Mouse (Mus musculus) brown adipose tissue, adult 24 weeks (tissue): ENCODE measurements around the gene Ovol1. TPM values are rescaled to one million over a fixed set of nuclear protein-coding genes. Genes with fewer than 3 reads are reported as not detected.
A peak's percentile ranks its signal among the peaks of the same experiment; 100 is the strongest.

ENCODE experiments used
- H3K27ac ChIP-seq: fragments of 200-500 bp; replicated peaks from 2 replicates; pipeline ENCODE4 v1.5.1; 2012; ENCODE audit warnings: low read depth, mild to moderate bottlenecking, low read length
- H3K4me1 ChIP-seq: fragments of 200-500 bp; 2 replicates; pipeline ENCODE4 v1.6.1; 2012; ENCODE audit warnings: low read length, mixed read lengths; ENCODE audit not compliant: control insufficient read depth, insufficient read depth, insufficient read length
- H3K4me3 ChIP-seq: fragments of 200-500 bp; 2 replicates; pipeline ENCODE4 v1.5.1; 2012; ENCODE audit warnings: low read depth, mild to moderate bottlenecking, low read length, moderate library complexity; ENCODE audit not compliant: insufficient read depth
- polyA plus RNA-seq: library from polyadenylated mRNA; stranded (reverse); fragments of >200 nt; gene quantifications from 2 replicates; pipeline ENCODE4 v1.2.4, GENCODE M21; 2012; ENCODE audit not compliant: missing spikeins, insufficient read depth, insufficient read length

The Ovol1 gene
- polyA plus RNA-seq, 1 experiment = not detected

- Histone ChIP-seq H3K27ac (no peak overlapping the region), H3K4me3 (no peak overlapping the region), H3K4me1 (peaks cover 6% of the 10 kb centered on the region)
Measured at GRCm38 (mm10) chr19:5516906-5517505, 43.4 kb downstream of the Ovol1 start.

- H3K27ac ChIP-seq = no peak overlapping the region
- H3K4me1 ChIP-seq = peaks cover 11% of the 10 kb centered on the region
Measured at GRCm38 (mm10) chr19:5515840-5516777, 44.3 kb downstream of the Ovol1 start.

GRCm38 (mm10) chr19:5513005-5513349 lies 47.5 kb downstream of the Ovol1 start:
- Histone ChIP-seq H3K27ac (no peak overlapping the region), H3K4me3 (no peak overlapping the region), H3K4me1 (peaks cover 11% of the 10 kb centered on the region)

More at GRCm38 (mm10) chr19:5515840-5516777, 44.3 kb downstream of the Ovol1 start:
- H3K4me3 ChIP-seq = no peak overlapping the region

- H3K27ac ChIP-seq = peak overlapping the region; percentile 51
- peak overlapping the region; percentile 31 for H3K4me3 ChIP-seq
- peaks cover 11% of the 10 kb centered on the region for H3K4me1 ChIP-seq
Measured at GRCm38 (mm10) chr19:5512091-5513004, 48.1 kb downstream of the Ovol1 start.

GRCm38 (mm10) chr19:5511074-5511632 lies 49.3 kb downstream of the Ovol1 start:
- peaks cover 11% of the 10 kb centered on the region for H3K4me1 ChIP-seq
- H3K27ac ChIP-seq = peak overlapping the region; percentile 11; the same call in 1 of the 2 replicates
- H3K4me3 ChIP-seq = peak overlapping the region; percentile 67

GRCm38 (mm10) chr19:5510031-5511026 lies 50.1 kb downstream of the Ovol1 start, which contains the start of gene Snx32:
Snx32 (minus strand) TSS chr19:5510538.
- peak within 1 kb of the TSS; percentile 67 for H3K4me3 ChIP-seq
- peaks cover 11% of the 10 kb centered on the region for H3K4me1 ChIP-seq
- peak within 1 kb of the TSS; percentile 11; the same call in 1 of the 2 replicates for H3K27ac ChIP-seq

GRCm38 (mm10) chr19:5503687-5504086 lies 56.8 kb downstream of the Ovol1 start, which contains the start of gene 1700020D05Rik:
1700020D05Rik (minus strand) TSS chr19:5503787.
- H3K27ac ChIP-seq = no peak within 1 kb of the TSS
- H3K4me3 ChIP-seq = no peak within 1 kb of the TSS
- H3K4me1 ChIP-seq = no peaks in the 10 kb centered on the region

GRCm38 (mm10) chr19:5500330-5500875 lies 60.0 kb downstream of the Ovol1 start:
- Histone ChIP-seq H3K4me1 (no peaks in the 10 kb centered on the region), H3K27ac (no peak overlapping the region), H3K4me3 (no peak overlapping the region)

Other genes with a start within 250 kb of the Ovol1 start
- gene Catsper1, start 224.9 kb downstream of the Ovol1 start, polyA plus RNA-seq = not detected in 2 replicates
- gene Cst6, start 211.1 kb downstream of the Ovol1 start, polyA plus RNA-seq = 4.3 and 5.6 TPM in 2 replicates
- gene Eif1ad, start 193.9 kb downstream of the Ovol1 start, polyA plus RNA-seq = 26.0 and 39.5 TPM in 2 replicates
- 133 and 162 TPM in 2 replicates for gene Banf1, start 193.5 kb downstream of the Ovol1 start, polyA plus RNA-seq
- gene Sart1, start 171.9 kb downstream of the Ovol1 start, polyA plus RNA-seq = 30.8 and 31.2 TPM in 2 replicates
- not detected in 2 replicates for gene Tsga10ip, start 158.1 kb downstream of the Ovol1 start, polyA plus RNA-seq
- 293 and 410 TPM in 2 replicates for gene Drap1, start 135.7 kb downstream of the Ovol1 start, polyA plus RNA-seq
- gene AI837181, start 135.5 kb downstream of the Ovol1 start, polyA plus RNA-seq = 23.8 and 27.1 TPM in 2 replicates
- not detected in 2 replicates for gene Fosl1, start 113.1 kb downstream of the Ovol1 start, polyA plus RNA-seq
- 2.2 and 6.5 TPM in 2 replicates for gene Ccdc85b, start 102.8 kb downstream of the Ovol1 start, polyA plus RNA-seq
- 34.8 and 44.0 TPM in 2 replicates for gene Fibp, start 100.0 kb downstream of the Ovol1 start, polyA plus RNA-seq
- gene Ctsw, start 92.1 kb downstream of the Ovol1 start, polyA plus RNA-seq = not detected in 2 replicates
- 10.1 and 16.1 TPM in 2 replicates for gene Efemp2, start 86.7 kb downstream of the Ovol1 start, polyA plus RNA-seq
- 14.8 and 25.2 TPM in 2 replicates for gene Mus81, start 72.2 kb downstream of the Ovol1 start, polyA plus RNA-seq
- 324 and 390 TPM in 2 replicates for gene Cfl1, start 70.2 kb downstream of the Ovol1 start, polyA plus RNA-seq
- gene 1700020D05Rik, start 56.9 kb downstream of the Ovol1 start, polyA plus RNA-seq = 1.1 TPM in 1 of 2 replicates, not detected in the other
- gene Snx32, start 50.1 kb downstream of the Ovol1 start, polyA plus RNA-seq = 2.7 and 7.0 TPM in 2 replicates
- gene Ap5b1, start 7.4 kb upstream of the Ovol1 start, polyA plus RNA-seq = 1.3 and 2.1 TPM in 2 replicates
- gene Rnaseh2c, start 41.2 kb upstream of the Ovol1 start, polyA plus RNA-seq = 55.5 and 74.0 TPM in 2 replicates
- gene Kat5, start 49.6 kb upstream of the Ovol1 start, polyA plus RNA-seq = 17.0 and 26.3 TPM in 2 replicates
- 22.8 and 24.6 TPM in 2 replicates for gene Rela, start 76.8 kb upstream of the Ovol1 start, polyA plus RNA-seq
- 10.0 and 11.6 TPM in 2 replicates for gene Sipa1, start 103.1 kb upstream of the Ovol1 start, polyA plus RNA-seq
- 14.9 and 24.5 TPM in 2 replicates for gene Map3k11, start 128.1 kb upstream of the Ovol1 start, polyA plus RNA-seq
- gene Pcnx3, start 128.3 kb upstream of the Ovol1 start, polyA plus RNA-seq = 19.6 and 26.2 TPM in 2 replicates
- gene Kcnk7, start 143.7 kb upstream of the Ovol1 start, polyA plus RNA-seq = not detected in 2 replicates
- 45.3 and 47.1 TPM in 2 replicates for gene Ehbp1l1, start 165.7 kb upstream of the Ovol1 start, polyA plus RNA-seq
- 55.7 and 58.4 TPM in 2 replicates for gene Fam89b, start 169.0 kb upstream of the Ovol1 start, polyA plus RNA-seq
- gene Ltbp3, start 180.3 kb upstream of the Ovol1 start, polyA plus RNA-seq = 59.4 and 101 TPM in 2 replicates
- 49.2 and 54.3 TPM in 2 replicates for gene Scyl1, start 210.8 kb upstream of the Ovol1 start, polyA plus RNA-seq